ENCODE assay signal across 8 mouse cellular contexts in the genomic region with DNA sequence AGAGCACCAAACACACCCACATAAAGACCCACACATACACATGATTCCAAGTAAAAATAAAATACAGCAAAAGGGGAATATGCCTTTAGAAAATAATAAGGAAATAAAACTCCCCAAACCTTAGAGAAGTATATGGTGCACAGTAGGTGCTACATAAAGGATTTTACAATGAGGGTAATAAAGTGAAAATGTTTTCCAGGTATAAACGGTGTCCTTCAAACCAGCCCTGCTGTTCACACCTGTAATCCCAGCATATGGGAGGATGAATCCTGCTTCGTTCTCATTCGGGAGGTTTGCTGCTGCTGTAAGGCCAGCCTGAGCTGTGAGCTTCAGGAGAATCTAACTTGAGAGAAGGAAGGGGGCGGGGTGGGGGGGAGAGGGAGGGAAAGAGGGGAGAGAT. TPM values are rescaled to one million over a fixed set of nuclear protein-coding genes. Genes with fewer than 3 reads are reported as not detected.
A peak's percentile ranks its signal among the peaks of the same experiment; 100 is the strongest.
DNase-seq lines count a peak whose midpoint lies in the region; ATAC-seq and TF ChIP-seq lines count a peak whose summit lies in the region.

No protein-coding gene starts in this region.

- TF ChIP-seq EP300 in heart, postnatal 0 days (IDR thresholded peaks at IDR 0.05; ENCODE audit: low read depth): no peak

- peak overlapping the region; percentile 46; the same call in 1 of the 2 replicates for H3K4me2 ChIP-seq in heart, postnatal 0 days (ENCODE audit: low read depth, low read length)
- H3K4me2 ChIP-seq in hindbrain, embryonic 13.5 days: peak overlapping the region; percentile 52
- peak overlapping the region; percentile 42 for H3K4me2 ChIP-seq in midbrain, embryonic 11.5 days

- no peak overlapping the region for H3K9ac ChIP-seq in heart, postnatal 0 days (replicated peaks; ENCODE audit: low read depth, low read length)
- H3K9ac ChIP-seq in hindbrain, embryonic 13.5 days: no peak overlapping the region
- H3K9ac ChIP-seq in midbrain, embryonic 11.5 days (ENCODE audit: low read length): peak overlapping the region; percentile 33; the same call in 1 of the 2 replicates

- no peak for ATAC-seq in heart, postnatal 0 days (ENCODE audit: insufficient read depth, low read depth)
- no peak for ATAC-seq in hindbrain, embryonic 13.5 days (ENCODE audit: low FRiP score)
- no peak for ATAC-seq in midbrain, embryonic 11.5 days (ENCODE audit: low FRiP score)
- no peak for ATAC-seq in frontal cortex, adult (ENCODE audit: low TSS enrichment)

- no peak overlapping the region for H3K27ac ChIP-seq in heart, postnatal 0 days (ENCODE audit: low read depth)
- H3K27ac ChIP-seq in bone marrow macrophage, adult 2 months (ENCODE audit: insufficient read depth, low read depth, low read length): no peak overlapping the region
- H3K27ac ChIP-seq in hindbrain, embryonic 13.5 days: no peak overlapping the region
- no peak overlapping the region for H3K27ac ChIP-seq in midbrain, embryonic 11.5 days (ENCODE audit: low read depth, low read length)

- no peaks in the 10 kb centered on the region for H3K4me1 ChIP-seq in heart, postnatal 0 days (ENCODE audit: control insufficient read depth, insufficient read depth)
- peaks cover 16% of the 10 kb centered on the region for H3K4me1 ChIP-seq in bone marrow macrophage, adult 2 months (ENCODE audit: control insufficient read depth, insufficient read depth, low read length)
- peaks cover 9% of the 10 kb centered on the region for H3K4me1 ChIP-seq in hindbrain, embryonic 13.5 days (replicated peaks)
- H3K4me1 ChIP-seq in midbrain, embryonic 11.5 days (ENCODE audit: control insufficient read depth, insufficient read depth, low read length): peaks cover 6% of the 10 kb centered on the region; the same call in 1 of the 2 replicates

- no peak for TF ChIP-seq POLR2A in bone marrow macrophage, adult 2 months (IDR thresholded peaks at IDR 0.05; ENCODE audit: borderline replicate concordance, low read depth, low read length)

- H3K9me3 ChIP-seq in heart, postnatal 0 days (replicated peaks; ENCODE audit: control insufficient read depth, low read length): no peaks in the 10 kb centered on the region
- no peaks in the 10 kb centered on the region for H3K9me3 ChIP-seq in hindbrain, embryonic 13.5 days
- H3K9me3 ChIP-seq in midbrain, embryonic 11.5 days (ENCODE audit: control insufficient read depth, low read length): no peaks in the 10 kb centered on the region

- TF ChIP-seq CTCF in heart, postnatal 0 days (IDR thresholded peaks at IDR 0.05; ENCODE audit: low read depth): no peak
- no peak for TF ChIP-seq CTCF in bone marrow macrophage, adult 2 months (IDR thresholded peaks at IDR 0.05; ENCODE audit: low read depth, low read length)

- WGBS in heart, postnatal 0 days: 7% methylated on average over 4 of the region's 4 CpGs
- WGBS in hindbrain, embryonic 13.5 days: 4% methylated on average over 4 of the region's 4 CpGs
- WGBS in midbrain, embryonic 11.5 days: 5% methylated on average over 3 of the region's 4 CpGs

- intact Hi-C loops in heart, postnatal 36 days (cut with DNase I): no loop called here

- DNase-seq in heart, postnatal 0 days (ENCODE audit: low spot score): no peak
- no peak for DNase-seq in heart, postnatal 36 days
- DNase-seq in midbrain, embryonic 11.5 days (ENCODE audit: low spot score, missing footprints): no peak
- no peak for DNase-seq in frontal cortex, adult 2 months (ENCODE audit: extremely low spot score in 1 of 2, low spot score in 1 of 2)
- DNase-seq in cerebellum, adult 8-10 months: no peak

- H3K27me3 ChIP-seq in heart, postnatal 0 days (ENCODE audit: control insufficient read depth, insufficient read depth, low read length): peaks cover 8% of the 10 kb centered on the region
- peaks cover 36% of the 10 kb centered on the region for H3K27me3 ChIP-seq in hindbrain, embryonic 13.5 days
- H3K27me3 ChIP-seq in midbrain, embryonic 11.5 days (ENCODE audit: control insufficient read depth, insufficient read depth, low read length): peaks cover 4% of the 10 kb centered on the region; the same call in 1 of the 2 replicates

- no peak overlapping the region for H3K4me3 ChIP-seq in heart, postnatal 0 days (ENCODE audit: low read depth, low read length)
- peak overlapping the region; percentile 43 for H3K4me3 ChIP-seq in bone marrow macrophage, adult 2 months (ENCODE audit: insufficient read depth, low read length)
- peak overlapping the region; percentile 25 for H3K4me3 ChIP-seq in hindbrain, embryonic 13.5 days
- H3K4me3 ChIP-seq in midbrain, embryonic 11.5 days (ENCODE audit: low read depth, low read length): peak overlapping the region; percentile 23; the same call in 1 of the 2 replicates

- no peaks in the 10 kb centered on the region for H3K36me3 ChIP-seq in heart, postnatal 0 days (replicated peaks; ENCODE audit: control insufficient read depth, insufficient read depth, low read length)
- H3K36me3 ChIP-seq in hindbrain, embryonic 13.5 days: no peaks in the 10 kb centered on the region
- no peaks in the 10 kb centered on the region for H3K36me3 ChIP-seq in midbrain, embryonic 11.5 days (ENCODE audit: control insufficient read depth, insufficient read depth, low read length)

RNA-seq across cellular contexts. Expression of a gene that starts 0.4 kb away (rescaled TPM):
- total RNA-seq in heart, postnatal 0 days (2014; rRNA removed; ENCODE audit: low replicate concordance): 0.19 and 1.9 TPM in 2 replicates
- 0.18 and 0.79 TPM in 2 replicates for polyA plus RNA-seq in heart, postnatal 0 days (2015; fragmentation: Nextera tagmentation; extraction: Ambion mirVana)
- 1 to 10 TPM; 1.4 to 1.5 TPM for total RNA-seq in heart, postnatal 36 days (2021)
- 91.6 and 97.2 TPM in 2 replicates for polyA plus RNA-seq in bone marrow macrophage, adult 2 months (2012; ENCODE audit: insufficient read depth, insufficient read length, missing spikeins)
- polyA plus RNA-seq in hindbrain, embryonic 13.5 days (2015; fragmentation: Nextera tagmentation; extraction: Ambion mirVana): 0.48 and 0.68 TPM in 2 replicates
- polyA plus RNA-seq in midbrain, embryonic 11.5 days (2014; fragmentation: Nextera tagmentation; extraction: Ambion mirVana): 0.28 and 0.48 TPM in 2 replicates
- 2.5 and 2.6 TPM in 2 replicates for polyA plus RNA-seq in frontal cortex, adult 2 months (2012; rRNA removed)

RNA-seq across cellular contexts. Expression of a gene that starts 9.3 kb away (rescaled TPM):
- 0.08 and 0.15 TPM in 2 replicates for total RNA-seq in heart, postnatal 0 days (2014; rRNA removed; ENCODE audit: low replicate concordance)
- polyA plus RNA-seq in heart, postnatal 0 days (2015; fragmentation: Nextera tagmentation; extraction: Ambion mirVana): 0.04 TPM in 1 of 2 replicates, not detected in the other
- total RNA-seq in heart, postnatal 36 days (2021): under 1 TPM; 0.03 to 0.08 TPM
- polyA plus RNA-seq in bone marrow macrophage, adult 2 months (2012; ENCODE audit: insufficient read depth, insufficient read length, missing spikeins): 0.08 TPM in 1 of 2 replicates, not detected in the other
- 8.5 and 9.8 TPM in 2 replicates for polyA plus RNA-seq in hindbrain, embryonic 13.5 days (2015; fragmentation: Nextera tagmentation; extraction: Ambion mirVana)
- polyA plus RNA-seq in midbrain, embryonic 11.5 days (2014; fragmentation: Nextera tagmentation; extraction: Ambion mirVana): 0.30 and 0.55 TPM in 2 replicates
- polyA plus RNA-seq in frontal cortex, adult 2 months (2012; rRNA removed): 10.1 and 12.2 TPM in 2 replicates

RNA-seq across cellular contexts. Expression of a gene that starts 21.8 kb away (rescaled TPM):
- 24.5 and 28.1 TPM in 2 replicates for total RNA-seq in heart, postnatal 0 days (2014; rRNA removed; ENCODE audit: low replicate concordance)
- 23.1 and 23.2 TPM in 2 replicates for polyA plus RNA-seq in heart, postnatal 0 days (2015; fragmentation: Nextera tagmentation; extraction: Ambion mirVana)
- 10 to 100 TPM; 10.6 to 12.0 TPM for total RNA-seq in heart, postnatal 36 days (2021)
- polyA plus RNA-seq in bone marrow macrophage, adult 2 months (2012; ENCODE audit: insufficient read depth, insufficient read length, missing spikeins): 30.1 and 32.3 TPM in 2 replicates
- 24.7 and 24.8 TPM in 2 replicates for polyA plus RNA-seq in hindbrain, embryonic 13.5 days (2015; fragmentation: Nextera tagmentation; extraction: Ambion mirVana)
- polyA plus RNA-seq in midbrain, embryonic 11.5 days (2014; fragmentation: Nextera tagmentation; extraction: Ambion mirVana): 13.6 and 14.8 TPM in 2 replicates
- 56.8 and 65.5 TPM in 2 replicates for polyA plus RNA-seq in frontal cortex, adult 2 months (2012; rRNA removed)

RNA-seq across cellular contexts. Expression of a gene that starts 35.8 kb away (rescaled TPM):
- total RNA-seq in heart, postnatal 0 days (2014; rRNA removed; ENCODE audit: low replicate concordance): 0.23 TPM in 1 of 2 replicates, not detected in the other
- 0.14 and 0.26 TPM in 2 replicates for polyA plus RNA-seq in heart, postnatal 0 days (2015; fragmentation: Nextera tagmentation; extraction: Ambion mirVana)
- under 1 TPM; 0.19 to 0.31 TPM for total RNA-seq in heart, postnatal 36 days (2021)
- polyA plus RNA-seq in bone marrow macrophage, adult 2 months (2012; ENCODE audit: insufficient read depth, insufficient read length, missing spikeins): 1.4 and 2.3 TPM in 2 replicates
- polyA plus RNA-seq in hindbrain, embryonic 13.5 days (2015; fragmentation: Nextera tagmentation; extraction: Ambion mirVana): 0.49 and 0.65 TPM in 2 replicates
- 0.60 and 0.63 TPM in 2 replicates for polyA plus RNA-seq in midbrain, embryonic 11.5 days (2014; fragmentation: Nextera tagmentation; extraction: Ambion mirVana)
- 0.65 and 0.78 TPM in 2 replicates for polyA plus RNA-seq in frontal cortex, adult 2 months (2012; rRNA removed)

RNA-seq across cellular contexts. Expression of a gene that starts 36.0 kb away (rescaled TPM):
- total RNA-seq in heart, postnatal 0 days (2014; rRNA removed; ENCODE audit: low replicate concordance): 2.7 and 4.7 TPM in 2 replicates
- polyA plus RNA-seq in heart, postnatal 0 days (2015; fragmentation: Nextera tagmentation; extraction: Ambion mirVana): 0.80 and 1.00 TPM in 2 replicates
- total RNA-seq in heart, postnatal 36 days (2021): under 1 TPM; 0.44 to 0.89 TPM
- polyA plus RNA-seq in bone marrow macrophage, adult 2 months (2012; ENCODE audit: insufficient read depth, insufficient read length, missing spikeins): 11.1 and 12.7 TPM in 2 replicates
- 7.1 and 8.2 TPM in 2 replicates for polyA plus RNA-seq in hindbrain, embryonic 13.5 days (2015; fragmentation: Nextera tagmentation; extraction: Ambion mirVana)
- polyA plus RNA-seq in midbrain, embryonic 11.5 days (2014; fragmentation: Nextera tagmentation; extraction: Ambion mirVana): 4.9 and 5.1 TPM in 2 replicates
- 35.5 and 38.0 TPM in 2 replicates for polyA plus RNA-seq in frontal cortex, adult 2 months (2012; rRNA removed)

Comparison
In these comparisons a context has a peak if more than half of its experiments do, and no peak if none do; other contexts are left out.
1. RNA of a gene that starts 0.4 kb away (polyA plus RNA-seq): 91.6 to 97.2 TPM in bone marrow macrophage, adult 2 months; 2.5 to 2.6 TPM in frontal cortex, adult 2 months, 0.18 to 0.79 TPM in heart, postnatal 0 days, 0.48 to 0.68 TPM in hindbrain, embryonic 13.5 days and 0.28 to 0.48 TPM in midbrain, embryonic 11.5 days; every median in the first group is over 10 times any median in the second.
2. Peak in every context shown above with its lines, with median percentiles within 50 percentile points of each other: H3K4me2 ChIP-seq.